Mouse (Mus musculus) G1E (cell line): ENCODE results near the gene Hcst. TPM values are rescaled to one million over a fixed set of nuclear protein-coding genes. Genes with fewer than 3 reads are reported as not detected.

Experiments
- ATAC-seq: 2 replicates; pipeline ENCODE4 v1.8.0; 2016; ENCODE audit warnings: mild to moderate bottlenecking; ENCODE audit not compliant: insufficient number of reproducible peaks, poor library complexity, low FRiP score, severe bottlenecking; ENCODE audit errors: extremely low read depth
- DNase-seq: peaks from one replicate; pipeline ENCODE4 v3.0.0; 2012; ENCODE audit warnings: low spot score
- H3K27me3 ChIP-seq: 2 replicates; pipeline ENCODE4 v1.6.1; 2012; ENCODE audit warnings: mild to moderate bottlenecking, low read length, inconsistent platforms; ENCODE audit not compliant: insufficient read depth
- H3K36me3 ChIP-seq: replicated peaks from 2 replicates; pipeline ENCODE3; 2012; ENCODE audit warnings: mild to moderate bottlenecking, inconsistent platforms
- H3K4me1 ChIP-seq: 2 replicates; pipeline ENCODE4 v1.6.1; 2012; ENCODE audit warnings: low read depth, low read length, inconsistent platforms, mixed read lengths; ENCODE audit not compliant: insufficient read depth
- H3K4me3 ChIP-seq: 2 replicates; pipeline ENCODE4 v1.5.1; 2012; ENCODE audit warnings: low read depth, mild to moderate bottlenecking, inconsistent platforms, low read length, moderate library complexity, mixed read lengths
- H3K9me3 ChIP-seq: replicated peaks from 2 replicates; pipeline ENCODE4 v1.6.1; 2012; ENCODE audit warnings: inconsistent platforms
- CTCF ChIP-seq: IDR thresholded peaks from 2 replicates; pipeline ENCODE4 v1.5.1; 2012; ENCODE audit warnings: low read depth, low read length, inconsistent platforms, mixed read lengths
- TAL1 ChIP-seq: conservative IDR thresholded peaks from 2 replicates; pipeline ENCODE4 v1.6.1; 2012; ENCODE audit warnings: low read depth, low read length, inconsistent platforms, mixed read lengths
- polyA plus RNA-seq: library from polyadenylated mRNA; stranded (reverse); fragments of >175 nt; gene quantifications from 2 replicates; pipeline ENCODE4 v1.2.3, GENCODE M21; 2012
- total RNA-seq, 2 experiments: library from RNA; stranded (forward) in 1 of 2; stranded (reverse) in 1 of 2; fragments of 200-1000 nt in 1 of 2; fragments of >200 nt in 1 of 2; fragmentation: Nextera tagmentation in 1 of 2; gene quantifications; 2 replicates each; pipeline ENCODE4 v1.2.3; 2014 to 2017

The Hcst gene
- total and polyA plus RNA-seq, 3 experiments: 0.55 to 2.6 TPM; not detected in 1

- Histone ChIP-seq H3K36me3 (no peaks in the 10 kb centered on the region), H3K9me3 (no peaks in the 10 kb centered on the region), H3K4me1 (peaks cover 9% of the 10 kb centered on the region), H3K27me3 (peaks cover 6% of the 10 kb centered on the region; the same call in 1 of the 2 replicates), H3K4me3 (peak overlapping the region; percentile 57; the same call in 1 of the 2 replicates)
- ATAC-seq (peak; percentile 99), DNase-seq (peak; percentile 71)
- TF ChIP-seq TAL1 (no peak), CTCF (peak; percentile 37)
These were observed 46.1 kb downstream of the Hcst start for GRCm38 (mm10) chr7:30373501-30373962.

Other genes starting within 250 kb of the Hcst start
Only the 20 nearest of the 34 such genes appear.
- 1.4 and 2.2 TPM in 2 replicates for gene Thap8, start 139.8 kb downstream of the Hcst start, total RNA-seq (2014; fragmentation: Nextera tagmentation)
- 0.64 and 1.1 TPM in 2 replicates for gene Thap8, start 139.8 kb downstream of the Hcst start, total RNA-seq (2017)
- gene Thap8, start 139.8 kb downstream of the Hcst start, polyA plus RNA-seq: 0.10 TPM in 1 of 2 replicates, not detected in the other
- 16.5 and 57.9 TPM in 2 replicates for gene Wdr62, start 139.4 kb downstream of the Hcst start, total RNA-seq (2014; fragmentation: Nextera tagmentation)
- gene Wdr62, start 139.4 kb downstream of the Hcst start, total RNA-seq (2017): 7.0 and 8.2 TPM in 2 replicates
- gene Wdr62, start 139.4 kb downstream of the Hcst start, polyA plus RNA-seq: 40.3 and 59.1 TPM in 2 replicates
- not detected in 2 replicates for gene Clip3, start 128.1 kb downstream of the Hcst start, total RNA-seq (2014; fragmentation: Nextera tagmentation)
- gene Clip3, start 128.1 kb downstream of the Hcst start, total RNA-seq (2017): 0.33 TPM in 1 of 2 replicates, not detected in the other
- gene Clip3, start 128.1 kb downstream of the Hcst start, polyA plus RNA-seq: not detected in 2 replicates
- gene Alkbh6, start 111.1 kb downstream of the Hcst start, total RNA-seq (2014; fragmentation: Nextera tagmentation): 17.2 and 22.1 TPM in 2 replicates
- 18.5 and 24.1 TPM in 2 replicates for gene Alkbh6, start 111.1 kb downstream of the Hcst start, total RNA-seq (2017)
- 44.2 and 52.2 TPM in 2 replicates for gene Alkbh6, start 111.1 kb downstream of the Hcst start, polyA plus RNA-seq
- gene Syne4, start 105.0 kb downstream of the Hcst start, total RNA-seq (2014; fragmentation: Nextera tagmentation): 2.1 and 5.4 TPM in 2 replicates
- 1.0 and 2.6 TPM in 2 replicates for gene Syne4, start 105.0 kb downstream of the Hcst start, total RNA-seq (2017)
- gene Syne4, start 105.0 kb downstream of the Hcst start, polyA plus RNA-seq: 2.8 and 4.0 TPM in 2 replicates
- 1.3 and 1.6 TPM in 2 replicates for gene E130208F15Rik, start 98.1 kb downstream of the Hcst start, total RNA-seq (2014; fragmentation: Nextera tagmentation)
- gene E130208F15Rik, start 98.1 kb downstream of the Hcst start, total RNA-seq (2017): 2.3 and 2.4 TPM in 2 replicates
- 0.49 and 0.85 TPM in 2 replicates for gene E130208F15Rik, start 98.1 kb downstream of the Hcst start, polyA plus RNA-seq
- 4.1 and 4.3 TPM in 2 replicates for gene Sdhaf1, start 96.0 kb downstream of the Hcst start, total RNA-seq (2014; fragmentation: Nextera tagmentation)
- 8.9 and 11.4 TPM in 2 replicates for gene Sdhaf1, start 96.0 kb downstream of the Hcst start, total RNA-seq (2017)
- 9.2 and 11.7 TPM in 2 replicates for gene Sdhaf1, start 96.0 kb downstream of the Hcst start, polyA plus RNA-seq
- not detected in 2 replicates for gene Lrfn3, start 57.1 kb downstream of the Hcst start, total RNA-seq (2014; fragmentation: Nextera tagmentation)
- gene Lrfn3, start 57.1 kb downstream of the Hcst start, total RNA-seq (2017): 0.11 and 0.12 TPM in 2 replicates
- not detected in 2 replicates for gene Lrfn3, start 57.1 kb downstream of the Hcst start, polyA plus RNA-seq
- gene Tyrobp, start 6.1 kb downstream of the Hcst start, total RNA-seq (2014; fragmentation: Nextera tagmentation): 12.9 and 19.6 TPM in 2 replicates
- 92.7 and 101 TPM in 2 replicates for gene Tyrobp, start 6.1 kb downstream of the Hcst start, total RNA-seq (2017)
- gene Tyrobp, start 6.1 kb downstream of the Hcst start, polyA plus RNA-seq: 4.4 and 12.5 TPM in 2 replicates
- 3.0 and 4.5 TPM in 2 replicates for gene Nfkbid, start 1.9 kb upstream of the Hcst start, total RNA-seq (2014; fragmentation: Nextera tagmentation)
- gene Nfkbid, start 1.9 kb upstream of the Hcst start, total RNA-seq (2017): 0.98 and 2.1 TPM in 2 replicates
- gene Nfkbid, start 1.9 kb upstream of the Hcst start, polyA plus RNA-seq: 4.8 TPM in 2 replicates
- gene Aplp1, start 25.7 kb upstream of the Hcst start, total RNA-seq (2014; fragmentation: Nextera tagmentation): not detected in 2 replicates
- gene Aplp1, start 25.7 kb upstream of the Hcst start, total RNA-seq (2017): 0.49 TPM in 1 of 2 replicates, not detected in the other
- gene Aplp1, start 25.7 kb upstream of the Hcst start, polyA plus RNA-seq: not detected in 2 replicates
- not detected in 2 replicates for gene Kirrel2, start 37.8 kb upstream of the Hcst start, total RNA-seq (2014; fragmentation: Nextera tagmentation)
- 0.35 TPM in 1 of 2 replicates, not detected in the other for gene Kirrel2, start 37.8 kb upstream of the Hcst start, total RNA-seq (2017)
- gene Kirrel2, start 37.8 kb upstream of the Hcst start, polyA plus RNA-seq: not detected in 2 replicates
- gene Nphs1, start 38.5 kb upstream of the Hcst start, total RNA-seq (2014; fragmentation: Nextera tagmentation): not detected in 2 replicates
- gene Nphs1, start 38.5 kb upstream of the Hcst start, total RNA-seq (2017): 0.11 TPM in 1 of 2 replicates, not detected in the other
- not detected in 2 replicates for gene Nphs1, start 38.5 kb upstream of the Hcst start, polyA plus RNA-seq
- gene Prodh2, start 73.8 kb upstream of the Hcst start, total RNA-seq (2014; fragmentation: Nextera tagmentation): not detected in 2 replicates
- not detected in 2 replicates for gene Prodh2, start 73.8 kb upstream of the Hcst start, total RNA-seq (2017)
- not detected in 2 replicates for gene Prodh2, start 73.8 kb upstream of the Hcst start, polyA plus RNA-seq
- 13.3 and 16.5 TPM in 2 replicates for gene Arhgap33, start 115.2 kb upstream of the Hcst start, total RNA-seq (2014; fragmentation: Nextera tagmentation)
- gene Arhgap33, start 115.2 kb upstream of the Hcst start, total RNA-seq (2017): 5.0 and 5.3 TPM in 2 replicates
- gene Arhgap33, start 115.2 kb upstream of the Hcst start, polyA plus RNA-seq: 40.3 and 51.4 TPM in 2 replicates
- 27.1 and 32.8 TPM in 2 replicates for gene Hspb6, start 132.3 kb upstream of the Hcst start, total RNA-seq (2014; fragmentation: Nextera tagmentation)
- 3.9 and 4.9 TPM in 2 replicates for gene Hspb6, start 132.3 kb upstream of the Hcst start, total RNA-seq (2017)
- 11.2 and 12.1 TPM in 2 replicates for gene Hspb6, start 132.3 kb upstream of the Hcst start, polyA plus RNA-seq
- 18.6 and 20.2 TPM in 2 replicates for gene Proser3, start 132.4 kb upstream of the Hcst start, total RNA-seq (2014; fragmentation: Nextera tagmentation)
- 4.2 and 7.4 TPM in 2 replicates for gene Proser3, start 132.4 kb upstream of the Hcst start, total RNA-seq (2017)
- gene Proser3, start 132.4 kb upstream of the Hcst start, polyA plus RNA-seq: 19.7 and 20.5 TPM in 2 replicates
- gene Lin37, start 140.0 kb upstream of the Hcst start, total RNA-seq (2014; fragmentation: Nextera tagmentation): 82.7 and 119 TPM in 2 replicates
- gene Lin37, start 140.0 kb upstream of the Hcst start, total RNA-seq (2017): 20.4 and 24.9 TPM in 2 replicates
- gene Lin37, start 140.0 kb upstream of the Hcst start, polyA plus RNA-seq: 66.7 and 78.0 TPM in 2 replicates
- gene U2af1l4, start 143.4 kb upstream of the Hcst start, total RNA-seq (2014; fragmentation: Nextera tagmentation): 16.1 and 42.5 TPM in 2 replicates
- 62.9 and 74.1 TPM in 2 replicates for gene U2af1l4, start 143.4 kb upstream of the Hcst start, total RNA-seq (2017)
- 47.3 and 71.2 TPM in 2 replicates for gene U2af1l4, start 143.4 kb upstream of the Hcst start, polyA plus RNA-seq
- 3.9 and 4.4 TPM in 2 replicates for gene Gm49396, start 143.5 kb upstream of the Hcst start, total RNA-seq (2014; fragmentation: Nextera tagmentation)
- gene Gm49396, start 143.5 kb upstream of the Hcst start, total RNA-seq (2017): 4.7 and 5.8 TPM in 2 replicates
- gene Gm49396, start 143.5 kb upstream of the Hcst start, polyA plus RNA-seq: 2.5 and 2.6 TPM in 2 replicates